Mouse (Mus musculus): Measurements from ENCODE around the gene Slc30a1.

Gene Slc30a1

DNA sequence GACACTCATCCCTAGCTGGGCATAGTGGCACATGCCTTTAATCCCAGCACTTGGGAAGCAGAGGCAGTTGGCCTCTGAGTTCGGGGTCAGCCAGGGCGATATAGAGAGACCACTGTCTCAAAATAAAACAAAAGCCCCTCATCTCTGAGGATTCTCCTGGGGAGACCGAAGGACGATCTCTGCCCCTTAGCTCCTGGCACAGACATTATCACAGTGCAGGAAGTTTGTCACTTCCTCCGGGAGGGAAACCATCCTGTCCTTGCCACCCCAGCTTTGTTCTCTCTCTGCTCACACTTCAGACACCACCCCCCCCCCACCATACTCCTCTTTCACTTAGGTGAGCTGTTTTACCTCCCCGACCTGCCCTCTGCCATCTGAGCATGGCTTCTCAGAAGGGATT, 37.1 kb downstream of the Slc30a1 start:
- no peak for DNase-seq (ENCODE audit: low spot score in 2 of 2)

DNA sequence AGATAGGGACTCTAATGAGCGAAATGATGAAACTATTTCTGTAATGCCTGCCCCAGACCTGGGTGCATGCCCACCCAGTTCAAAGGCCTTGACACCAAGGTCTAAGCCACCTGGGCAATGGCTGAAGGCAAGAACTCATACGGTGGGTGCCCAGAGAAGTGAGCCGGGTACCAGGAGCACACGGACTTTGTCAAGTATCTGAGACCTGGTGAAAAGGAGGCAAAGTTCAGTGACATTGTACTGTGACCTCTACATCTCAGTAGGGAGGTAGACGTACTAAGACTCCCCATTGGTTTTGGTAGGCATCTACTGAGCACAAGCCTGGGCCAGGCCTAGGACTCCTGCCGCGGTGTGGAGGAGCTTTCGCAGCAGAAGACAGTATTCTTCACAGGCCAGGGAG, 38.8 kb downstream of the Slc30a1 start:
- DNase-seq (ENCODE audit: low spot score in 2 of 2) = no peak

DNA sequence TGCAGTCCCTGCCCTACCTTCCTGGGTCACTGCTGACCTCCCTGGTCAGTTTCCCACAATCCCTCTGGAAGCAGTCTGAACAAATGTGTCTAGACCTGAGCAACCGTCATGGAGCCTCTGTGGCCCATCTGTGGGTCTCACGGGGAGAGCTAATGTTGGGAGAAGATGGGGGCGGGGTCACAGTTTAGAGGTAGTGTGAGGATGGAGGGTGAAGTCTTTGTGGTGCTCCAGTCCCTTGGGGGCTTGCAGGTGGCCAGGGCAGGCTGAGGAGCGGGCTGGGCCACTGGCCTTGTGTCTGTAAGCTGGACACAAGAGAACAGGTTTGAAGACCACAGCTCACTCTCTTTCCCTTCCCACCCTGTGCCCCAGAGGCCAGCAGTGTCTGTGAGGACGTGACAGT, 39.2 kb downstream of the Slc30a1 start:
- no peak for DNase-seq (ENCODE audit: low spot score in 2 of 2)

DNA sequence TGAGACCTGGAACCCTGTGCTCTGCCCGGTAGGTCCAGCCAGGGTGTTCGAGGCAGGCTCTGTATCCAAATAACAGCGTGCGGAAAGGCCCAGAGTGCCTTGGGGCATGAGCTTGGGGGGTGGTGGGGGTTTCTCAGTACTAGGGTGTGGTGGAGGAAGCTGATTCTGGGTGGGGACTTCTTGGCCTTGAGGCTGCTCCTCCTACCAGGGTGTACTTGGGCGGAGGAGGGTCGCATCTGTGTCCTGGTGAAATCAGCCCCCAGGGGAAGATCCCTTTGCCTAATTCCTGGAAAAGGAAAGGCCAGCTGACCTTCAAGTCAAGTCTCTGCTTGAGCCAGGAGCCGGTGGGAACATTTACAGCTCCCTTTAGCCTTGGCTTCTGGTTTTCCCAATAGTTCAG, 39.7 kb downstream of the Slc30a1 start:
- DNase-seq (ENCODE audit: low spot score in 2 of 2) = no peak

DNA sequence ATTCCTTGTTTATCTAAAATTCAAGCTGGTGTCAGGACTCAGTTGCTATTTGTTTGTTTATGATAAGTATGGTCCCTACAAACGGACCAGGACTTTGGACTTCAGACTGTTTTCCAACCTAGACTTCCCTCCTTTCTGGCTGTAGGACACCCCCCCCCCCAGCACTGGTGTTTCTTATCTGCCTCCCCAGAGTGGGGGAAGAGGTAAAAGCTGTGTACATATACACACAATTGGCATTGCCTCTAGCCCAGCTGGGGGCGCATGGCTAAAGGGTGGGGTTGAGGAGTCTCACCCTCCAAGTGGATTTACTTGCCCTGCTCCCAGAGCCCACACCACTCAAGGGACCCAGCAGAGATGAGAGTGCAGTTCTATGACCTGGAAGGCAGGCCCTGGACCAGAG, 40.3 kb downstream of the Slc30a1 start:
- DNase-seq (ENCODE audit: low spot score in 2 of 2) = no peak

DNA sequence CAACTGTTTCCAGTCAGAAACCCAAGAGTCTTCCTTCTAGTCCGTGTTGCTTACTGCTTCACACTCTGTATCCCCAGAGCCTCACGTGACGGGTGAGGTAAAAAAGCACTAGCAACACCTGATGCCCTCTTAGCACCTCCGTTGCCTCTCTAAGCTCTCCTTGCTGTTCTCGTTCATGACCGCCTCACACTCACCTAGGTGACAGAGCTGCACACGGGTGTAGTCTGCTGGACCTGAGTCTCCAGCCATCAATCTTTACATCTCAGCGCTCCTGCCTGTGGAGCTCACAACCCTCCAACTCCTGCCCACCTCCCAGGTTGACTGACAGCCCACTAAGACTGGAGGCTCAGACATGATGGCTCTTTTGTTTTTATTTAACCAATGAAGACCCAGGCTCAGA, 41.2 kb downstream of the Slc30a1 start:
- no peak for DNase-seq (ENCODE audit: low spot score in 2 of 2)

DNA sequence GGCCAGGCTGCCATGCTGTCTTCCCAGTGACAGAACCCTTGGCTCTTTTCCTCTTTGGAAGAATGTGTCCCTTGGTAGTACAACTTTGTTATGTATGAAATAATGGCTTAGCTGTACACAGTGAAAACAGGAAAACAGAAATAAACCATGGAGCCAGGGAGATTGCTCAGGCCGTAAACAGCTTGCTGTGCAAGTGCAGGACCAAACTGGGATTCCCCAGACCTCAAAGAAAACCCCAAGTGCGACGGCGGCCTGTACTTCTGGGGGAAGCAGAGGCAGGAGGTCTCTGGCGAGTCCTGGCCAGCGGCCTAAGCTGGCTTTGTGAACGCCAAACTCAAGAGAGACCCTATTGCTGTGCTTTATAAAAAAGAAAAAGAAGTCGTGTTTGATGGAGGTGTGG, 42.0 kb downstream of the Slc30a1 start:
- DNase-seq (ENCODE audit: low spot score in 2 of 2) = no peak

DNA sequence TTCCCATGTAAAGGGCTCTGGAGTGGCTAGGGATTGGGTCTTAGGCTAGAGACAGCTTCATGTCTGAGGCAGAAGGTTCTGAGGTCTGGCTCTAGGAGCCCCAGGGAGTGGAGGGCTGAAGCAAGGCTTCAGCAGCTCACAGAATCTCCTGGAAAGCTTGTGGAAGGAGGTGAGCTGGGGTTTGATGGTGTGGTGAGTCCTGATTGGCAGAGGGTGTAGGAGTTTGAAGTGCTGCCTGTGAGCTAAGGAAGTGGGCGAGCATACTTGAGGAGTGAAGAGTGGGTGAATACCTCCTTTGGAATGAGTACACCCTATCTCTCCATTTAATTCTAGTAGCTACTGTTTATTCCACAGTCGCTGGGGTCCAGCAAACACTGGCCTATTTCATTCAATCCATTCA, 44.0 kb downstream of the Slc30a1 start:
- DNase-seq (ENCODE audit: low spot score in 2 of 2) = no peak

DNA sequence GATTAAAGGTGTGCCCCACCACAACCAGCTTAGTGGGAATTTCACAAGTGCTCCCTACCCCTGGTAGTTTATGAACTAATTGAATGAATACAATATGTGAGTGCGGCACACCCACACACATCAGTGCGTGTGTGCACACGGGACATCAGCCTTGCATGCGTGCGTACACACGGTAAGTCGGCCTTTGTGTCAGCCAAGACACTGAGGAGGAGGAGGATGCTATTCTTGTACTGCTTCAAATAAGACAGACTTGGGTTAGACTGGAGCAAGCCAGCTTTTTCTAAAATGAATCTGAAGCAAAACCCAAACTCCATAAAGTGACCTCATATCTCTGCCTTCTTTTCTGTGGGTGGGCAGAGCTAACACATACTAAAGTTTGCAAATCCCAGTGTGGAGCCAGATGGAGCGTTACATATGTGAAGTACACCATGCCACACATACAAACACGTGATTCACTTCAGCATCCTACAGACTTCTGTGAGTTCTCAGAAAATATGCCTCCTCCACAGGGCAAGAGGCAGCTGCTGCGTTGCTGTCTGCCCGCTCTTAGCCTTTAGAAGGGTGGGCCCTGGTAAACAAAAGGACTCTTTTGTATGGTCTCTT, 46.3 kb downstream of the Slc30a1 start:
- no peak for DNase-seq (ENCODE audit: low spot score in 2 of 2)

DNA sequence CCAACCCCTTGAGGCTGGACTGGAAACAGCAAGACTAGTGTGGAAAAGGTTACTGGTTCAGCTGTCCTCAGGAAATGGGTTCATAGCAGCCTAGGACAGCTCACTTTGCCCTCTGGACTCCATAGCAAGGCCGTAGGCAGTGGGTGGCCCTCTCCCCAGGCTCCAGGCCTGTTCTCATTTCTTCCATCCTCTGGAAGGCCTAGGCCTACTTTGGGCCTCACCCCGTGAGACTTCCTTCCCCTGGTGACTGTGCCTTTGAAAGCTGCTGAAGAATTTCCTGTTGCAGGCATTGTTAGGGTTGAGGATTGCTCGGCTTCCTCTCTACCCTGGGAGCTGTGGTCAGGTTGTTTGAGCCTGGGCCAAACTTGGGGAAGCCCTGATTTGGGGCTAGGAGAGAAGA, 48.5 kb downstream of the Slc30a1 start:
- DNase-seq (ENCODE audit: low spot score in 2 of 2) = no peak

DNA sequence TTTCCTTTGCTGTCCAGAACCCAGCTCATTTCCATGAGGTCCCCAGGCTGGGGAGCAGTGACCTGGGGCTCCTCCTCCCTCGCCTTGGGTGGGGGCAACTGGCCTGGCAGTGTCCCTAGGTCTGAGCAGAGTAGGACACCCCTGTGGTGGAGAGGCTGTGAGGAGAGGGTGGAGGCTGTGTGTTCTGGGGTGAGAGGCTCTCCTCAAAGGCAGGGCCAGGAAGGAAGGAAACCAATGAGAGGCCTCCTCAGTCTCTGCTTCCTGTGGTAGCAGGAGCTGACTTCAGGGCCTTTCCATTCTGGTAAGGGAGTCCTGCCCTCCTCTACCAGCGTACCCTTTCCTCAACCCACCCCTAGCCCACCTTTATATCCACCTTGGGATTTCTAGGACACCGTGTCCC, 49.7 kb downstream of the Slc30a1 start:
- DNase-seq (ENCODE audit: low spot score in 2 of 2) = no peak

DNA sequence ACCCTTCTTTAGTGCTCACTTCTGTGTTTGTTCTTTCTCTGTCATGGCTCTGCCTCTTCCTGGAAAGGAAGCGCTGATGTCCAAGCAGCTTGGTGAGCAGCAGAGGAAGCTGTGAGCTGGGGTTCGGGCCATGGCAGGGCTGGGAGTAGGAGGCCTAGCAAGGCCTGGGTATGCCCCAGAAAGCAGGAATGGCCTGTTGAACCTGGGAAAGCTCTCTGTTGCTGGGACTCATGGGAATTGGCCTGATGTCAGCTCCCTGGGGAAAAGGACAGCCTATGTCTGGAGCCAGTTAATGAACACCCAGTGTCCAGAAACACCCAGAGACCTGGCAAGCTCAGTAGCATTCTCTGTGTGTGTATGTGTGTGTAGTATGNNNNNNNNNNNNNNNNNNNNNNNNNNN, 50.3 kb downstream of the Slc30a1 start:
- no peak for DNase-seq (ENCODE audit: low spot score in 2 of 2)

DNA sequence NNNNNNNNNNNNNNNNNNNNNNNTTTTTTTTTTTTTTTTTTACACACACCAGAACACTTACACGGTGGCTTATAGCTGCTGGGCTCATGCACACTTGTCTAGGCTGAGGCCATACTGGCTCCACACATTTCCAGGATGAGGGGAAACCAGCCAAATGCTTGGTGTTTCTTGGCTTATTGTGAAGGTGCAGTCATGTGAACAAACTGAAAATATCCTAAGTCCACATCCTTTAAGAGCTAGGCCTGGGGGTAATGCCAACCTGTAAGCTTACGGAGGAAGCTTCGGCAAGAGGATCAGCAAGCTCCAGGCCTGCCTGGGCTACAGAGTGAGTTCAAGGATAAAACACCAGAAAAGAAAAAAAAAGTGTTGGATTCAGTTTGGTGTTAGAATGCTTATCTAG, 50.8 kb downstream of the Slc30a1 start:
- DNase-seq (ENCODE audit: low spot score in 2 of 2) = no peak

DNA sequence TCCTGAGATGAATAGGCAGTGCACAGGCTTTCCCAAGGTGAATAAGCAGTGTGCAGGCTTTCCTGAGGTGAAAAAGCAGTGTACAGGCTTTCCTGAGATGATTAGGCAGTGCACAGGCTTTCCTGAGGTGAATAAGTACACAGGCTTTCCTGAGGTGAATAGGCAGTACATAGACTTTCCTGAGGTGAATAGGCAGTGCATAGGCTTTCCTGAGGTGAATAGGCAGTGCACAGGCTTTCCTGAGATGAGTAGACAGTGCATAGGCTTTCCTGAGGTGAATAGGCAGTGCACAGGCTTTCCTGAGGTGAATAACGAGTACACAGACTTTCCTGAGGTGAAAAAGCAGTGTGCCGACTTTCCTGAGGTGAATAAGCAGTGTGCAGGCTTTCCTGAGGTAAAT, 54.4 kb downstream of the Slc30a1 start:
- DNase-seq (ENCODE audit: low spot score in 2 of 2) = no peak

Data from urinary bladder, adult 18-20 months (tissue).